Mouse (Mus musculus): ENCODE measurements at regions not wholly inside any gene's neighbourhood (a gene's known extent, or its start where the extent isn't known, plus 50 kb on each side); places are given as distances from the start of the nearest gene placed in this dataset.
A peak's percentile ranks its signal among the peaks of the same experiment; 100 is the strongest.

- no peaks in the 10 kb centered on the region for H3K9me3 ChIP-seq
- no peak overlapping the region for H3K9ac ChIP-seq
- no peaks in the 10 kb centered on the region for H3K36me3 ChIP-seq
- H3K4me2 ChIP-seq (replicated peaks): no peak overlapping the region
- H3K4me3 ChIP-seq: no peak overlapping the region
- WGBS: 90% methylated on average over 14 of the region's 14 CpGs
- H3K27ac ChIP-seq: no peak overlapping the region
- H3K27me3 ChIP-seq: no peaks in the 10 kb centered on the region
- no peaks in the 10 kb centered on the region for H3K4me1 ChIP-seq
- peak; percentile 100 for ATAC-seq (ENCODE audit: insufficient number of reproducible peaks, insufficient read depth, low FRiP score, low TSS enrichment)
Observed at GRCm38 (mm10) chr4:80002738-80003635, 830.9 kb upstream of the Tyrp1 start.

- Histone ChIP-seq H3K9ac (no peak overlapping the region), H3K36me3 (no peaks in the 10 kb centered on the region), H3K4me1 (no peaks in the 10 kb centered on the region), H3K9me3 (no peaks in the 10 kb centered on the region), H3K27ac (no peak overlapping the region), H3K4me2 (replicated peaks) (no peak overlapping the region), H3K27me3 (no peaks in the 10 kb centered on the region), H3K4me3 (no peak overlapping the region)
- peak; percentile 95 for ATAC-seq (ENCODE audit: insufficient number of reproducible peaks, insufficient read depth, low FRiP score, low TSS enrichment)
- WGBS: 87% methylated on average over 13 of the region's 13 CpGs
Observed at GRCm38 (mm10) chr4:80003636-80004365, 830.1 kb upstream of the Tyrp1 start.

DNA sequence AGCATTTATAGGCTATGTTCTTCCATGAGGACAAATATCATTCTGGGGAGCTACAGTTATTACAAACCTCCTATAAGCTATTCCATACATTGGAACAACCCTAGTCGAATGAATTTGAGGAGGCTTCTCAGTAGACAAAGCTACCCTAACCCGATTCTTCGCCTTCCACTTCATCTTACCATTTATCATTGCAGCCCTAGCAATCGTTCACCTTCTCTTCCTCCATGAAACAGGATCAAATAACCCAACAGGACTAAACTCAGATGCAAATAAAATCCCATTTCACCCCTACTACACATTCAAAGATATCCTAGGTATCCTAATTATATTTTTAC, 829.6 kb upstream of the Tyrp1 start:
- ATAC-seq (ENCODE audit: insufficient number of reproducible peaks, insufficient read depth, low FRiP score, low TSS enrichment): no peak
- Histone ChIP-seq H3K27me3 (no peaks in the 10 kb centered on the region), H3K4me2 (replicated peaks) (no peak overlapping the region), H3K4me1 (no peaks in the 10 kb centered on the region), H3K9me3 (no peaks in the 10 kb centered on the region), H3K9ac (no peak overlapping the region), H3K4me3 (no peak overlapping the region), H3K36me3 (no peaks in the 10 kb centered on the region), H3K27ac (no peak overlapping the region)
- WGBS: 84% methylated on average over 4 of the region's 4 CpGs

DNA sequence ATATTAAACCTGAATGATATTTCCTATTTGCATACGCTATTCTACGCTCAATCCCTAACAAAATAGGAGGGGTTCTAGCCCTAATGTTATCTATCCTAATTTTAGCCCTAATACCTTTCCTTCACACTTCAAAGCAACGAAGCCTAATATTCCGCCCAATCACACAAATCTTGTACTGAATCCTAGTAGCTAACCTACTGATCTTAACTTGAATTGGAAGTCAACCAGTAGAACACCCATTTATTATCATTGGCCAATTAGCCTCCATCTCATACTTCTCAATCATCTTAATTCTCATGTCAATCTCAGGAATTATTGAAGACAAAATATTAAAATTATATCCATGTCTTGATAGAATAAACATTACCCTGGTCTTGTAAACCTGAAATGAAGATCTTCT, 829.1 kb upstream of the Tyrp1 start:
- H3K36me3 ChIP-seq: no peaks in the 10 kb centered on the region
- no peaks in the 10 kb centered on the region for H3K9me3 ChIP-seq
- 89% methylated on average over 4 of the region's 4 CpGs for WGBS
- no peak for ATAC-seq (ENCODE audit: insufficient number of reproducible peaks, insufficient read depth, low FRiP score, low TSS enrichment)
- no peak overlapping the region for H3K4me2 ChIP-seq (replicated peaks)
- H3K4me1 ChIP-seq: no peaks in the 10 kb centered on the region
- no peak overlapping the region for H3K27ac ChIP-seq
- H3K9ac ChIP-seq: no peak overlapping the region
- no peaks in the 10 kb centered on the region for H3K27me3 ChIP-seq
- H3K4me3 ChIP-seq: no peak overlapping the region

GRCm38 (mm10) chr4:80027876-80028275, 806.0 kb upstream of the Tyrp1 start:
- no peaks in the 10 kb centered on the region for H3K4me1 ChIP-seq
- 66% methylated on average over 3 of the region's 3 CpGs for WGBS
- no peak overlapping the region for H3K4me2 ChIP-seq (replicated peaks)
- H3K27ac ChIP-seq: no peak overlapping the region
- H3K9ac ChIP-seq: no peak overlapping the region
- H3K27me3 ChIP-seq: no peaks in the 10 kb centered on the region
- ATAC-seq (ENCODE audit: insufficient number of reproducible peaks, insufficient read depth, low FRiP score, low TSS enrichment): no peak
- no peak overlapping the region for H3K4me3 ChIP-seq
- no peaks in the 10 kb centered on the region for H3K9me3 ChIP-seq
- H3K36me3 ChIP-seq: no peaks in the 10 kb centered on the region

GRCm38 (mm10) chr4:80047956-80048355, 786.0 kb upstream of the Tyrp1 start:
- Histone ChIP-seq H3K4me2 (replicated peaks) (no peak overlapping the region), H3K36me3 (no peaks in the 10 kb centered on the region), H3K27ac (no peak overlapping the region), H3K4me3 (no peak overlapping the region), H3K9me3 (no peaks in the 10 kb centered on the region), H3K9ac (no peak overlapping the region), H3K4me1 (no peaks in the 10 kb centered on the region), H3K27me3 (no peaks in the 10 kb centered on the region)
- no peak for ATAC-seq (ENCODE audit: insufficient number of reproducible peaks, insufficient read depth, low FRiP score, low TSS enrichment)
- 78% methylated on average over 6 of the region's 6 CpGs for WGBS

Measured in embryonic facial prominence, embryonic 12.5 days (tissue).